Mouse (Mus musculus) erythroblast, embryonic 14.5 days (primary cell): Measurements from ENCODE around the gene Dnajc1.

Experiments
- GATA1 ChIP-seq: IDR thresholded peaks from 2 replicates; pipeline ENCODE4 v1.6.1; 2012; ENCODE audit warnings: low read length, inconsistent platforms, mixed read lengths
- TAL1 ChIP-seq: IDR thresholded peaks from 3 replicates; pipeline ENCODE4 v1.6.1; 2012; ENCODE audit warnings: low read length, inconsistent platforms, mixed read lengths

DNA sequence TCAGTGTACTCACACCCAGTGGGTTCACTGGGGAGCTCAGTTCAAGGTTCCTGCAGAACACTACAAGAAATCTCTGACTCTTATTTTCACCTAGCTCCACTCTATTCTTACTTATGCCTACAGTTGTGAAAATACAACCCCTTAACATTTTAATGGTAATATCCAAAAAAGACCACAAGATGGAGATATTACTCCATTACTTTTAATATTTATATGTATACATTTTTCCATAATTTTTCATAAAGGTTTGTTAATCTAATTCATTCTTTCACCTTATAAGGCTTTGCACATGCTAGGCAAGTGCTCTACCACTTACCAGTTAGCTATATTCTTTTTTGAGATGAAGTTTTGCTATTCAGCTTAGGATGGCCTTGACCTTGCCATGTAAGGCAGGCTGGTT is 11.0 kb downstream of the Dnajc1 start:
- TF ChIP-seq TAL1 (no peak), GATA1 (no peak)
